Mouse (Mus musculus): ENCODE results near the gene Gpr137. TPM values are rescaled to one million over a fixed set of nuclear protein-coding genes. Genes with fewer than 3 reads are reported as not detected.
A peak's percentile ranks its signal among the peaks of the same experiment; 100 is the strongest.
"Not testable (repeated sequence)": the region's sequence is repeated elsewhere in the genome, so short reads cannot be mapped to it uniquely, and the experiment has no call there.

Gpr137 gene
- polyA plus RNA-seq, 1 experiment from 2014 or later, result 20.4 TPM

GRCm38 (mm10) chr19:6899641-6900040, 42.6 kb downstream of the Gpr137 start:
- no peak overlapping the region for H3K4me2 ChIP-seq (replicated peaks)
- no peaks in the 10 kb centered on the region for H3K9me3 ChIP-seq
- H3K27me3 ChIP-seq (replicated peaks), result no peaks in the 10 kb centered on the region
- WGBS, result 77% methylated on average over 4 of the region's 4 CpGs
- no peak overlapping the region for H3K9ac ChIP-seq
- no peak overlapping the region for H3K4me3 ChIP-seq (replicated peaks)
- ATAC-seq, result no peak
- no peaks in the 10 kb centered on the region for H3K4me1 ChIP-seq (replicated peaks)
- H3K36me3 ChIP-seq, result no peaks in the 10 kb centered on the region
- H3K27ac ChIP-seq, result no peak overlapping the region

GRCm38 (mm10) chr19:6895608-6896305, 46.5 kb downstream of the Gpr137 start:
- not testable (repeated sequence) for H3K27me3 ChIP-seq (replicated peaks); H3K4me3 ChIP-seq (replicated peaks); H3K4me1 ChIP-seq (replicated peaks); H3K9ac ChIP-seq; H3K9me3 ChIP-seq; H3K4me2 ChIP-seq (replicated peaks); H3K27ac ChIP-seq; H3K36me3 ChIP-seq; ATAC-seq
- 85% methylated on average over 18 of the region's 18 CpGs for WGBS

GRCm38 (mm10) chr19:6893731-6894451, 48.4 kb downstream of the Gpr137 start:
- 91% methylated on average over 14 of the region's 14 CpGs for WGBS
- Histone ChIP-seq H3K27ac (no peak overlapping the region), H3K27me3 (replicated peaks) (no peaks in the 10 kb centered on the region), H3K4me1 (replicated peaks) (no peaks in the 10 kb centered on the region), H3K9me3 (no peaks in the 10 kb centered on the region), H3K36me3 (no peaks in the 10 kb centered on the region), H3K9ac (no peak overlapping the region), H3K4me3 (replicated peaks) (no peak overlapping the region), H3K4me2 (replicated peaks) (no peak overlapping the region)
- ATAC-seq, result no peak

GRCm38 (mm10) chr19:6892512-6892911, 49.8 kb downstream of the Gpr137 start:
- H3K9ac ChIP-seq, result no peak overlapping the region
- H3K27ac ChIP-seq, result no peak overlapping the region
- peak overlapping the region; percentile 24; the same call in 1 of the 2 replicates for H3K4me2 ChIP-seq (replicated peaks)
- H3K9me3 ChIP-seq, result no peaks in the 10 kb centered on the region
- H3K4me3 ChIP-seq (replicated peaks), result no peak overlapping the region
- no peaks in the 10 kb centered on the region for H3K36me3 ChIP-seq
- H3K27me3 ChIP-seq (replicated peaks), result no peaks in the 10 kb centered on the region
- H3K4me1 ChIP-seq (replicated peaks), result no peaks in the 10 kb centered on the region
- ATAC-seq, result peak; percentile 61
- WGBS, result 62% methylated on average over 4 of the region's 4 CpGs

Other genes starting within 250 kb of the Gpr137 start
- 20.8 and 21.0 TPM in 2 replicates for gene Rps6ka4, start 101.8 kb downstream of the Gpr137 start, polyA plus RNA-seq (2015; fragmentation: Nextera tagmentation; extraction: Ambion mirVana)
- gene Ccdc88b, start 84.3 kb downstream of the Gpr137 start, polyA plus RNA-seq (2015; fragmentation: Nextera tagmentation; extraction: Ambion mirVana), result 1.4 and 1.5 TPM in 2 replicates
- gene Trmt112, start 32.8 kb downstream of the Gpr137 start, polyA plus RNA-seq (2015; fragmentation: Nextera tagmentation; extraction: Ambion mirVana), result 124 TPM in 2 replicates
- gene Prdx5, start 32.4 kb downstream of the Gpr137 start, polyA plus RNA-seq (2015; fragmentation: Nextera tagmentation; extraction: Ambion mirVana), result 184 and 205 TPM in 2 replicates
- gene Esrra, start 20.7 kb downstream of the Gpr137 start, polyA plus RNA-seq (2015; fragmentation: Nextera tagmentation; extraction: Ambion mirVana), result 32.2 and 37.6 TPM in 2 replicates
- 1.1 and 1.6 TPM in 2 replicates for gene Catsperz, start 17.1 kb downstream of the Gpr137 start, polyA plus RNA-seq (2015; fragmentation: Nextera tagmentation; extraction: Ambion mirVana)
- gene Kcnk4, start 8.0 kb downstream of the Gpr137 start, polyA plus RNA-seq (2015; fragmentation: Nextera tagmentation; extraction: Ambion mirVana), result 0.29 and 0.40 TPM in 2 replicates
- 70.0 and 72.4 TPM in 2 replicates for gene Bad, start 619 bp downstream of the Gpr137 start, polyA plus RNA-seq (2015; fragmentation: Nextera tagmentation; extraction: Ambion mirVana)
- 177 and 188 TPM in 2 replicates for gene Ppp1r14b, start 32.5 kb upstream of the Gpr137 start, polyA plus RNA-seq (2015; fragmentation: Nextera tagmentation; extraction: Ambion mirVana)
- 187 and 198 TPM in 2 replicates for gene Plcb3, start 34.0 kb upstream of the Gpr137 start, polyA plus RNA-seq (2015; fragmentation: Nextera tagmentation; extraction: Ambion mirVana)
- gene Fkbp2, start 38.0 kb upstream of the Gpr137 start, polyA plus RNA-seq (2015; fragmentation: Nextera tagmentation; extraction: Ambion mirVana), result 154 and 170 TPM in 2 replicates
- gene Vegfb, start 45.2 kb upstream of the Gpr137 start, polyA plus RNA-seq (2015; fragmentation: Nextera tagmentation; extraction: Ambion mirVana), result 44.0 and 46.7 TPM in 2 replicates
- 22.7 and 27.5 TPM in 2 replicates for gene Dnajc4, start 50.1 kb upstream of the Gpr137 start, polyA plus RNA-seq (2015; fragmentation: Nextera tagmentation; extraction: Ambion mirVana)
- 20.6 and 23.5 TPM in 2 replicates for gene Nudt22, start 53.6 kb upstream of the Gpr137 start, polyA plus RNA-seq (2015; fragmentation: Nextera tagmentation; extraction: Ambion mirVana)
- 6.9 and 9.0 TPM in 2 replicates for gene Trpt1, start 53.7 kb upstream of the Gpr137 start, polyA plus RNA-seq (2015; fragmentation: Nextera tagmentation; extraction: Ambion mirVana)
- 9.8 and 10.1 TPM in 2 replicates for gene Fermt3, start 77.0 kb upstream of the Gpr137 start, polyA plus RNA-seq (2015; fragmentation: Nextera tagmentation; extraction: Ambion mirVana)
- gene Stip1, start 97.5 kb upstream of the Gpr137 start, polyA plus RNA-seq (2015; fragmentation: Nextera tagmentation; extraction: Ambion mirVana), result 211 and 214 TPM in 2 replicates
- gene Macrod1, start 114.3 kb upstream of the Gpr137 start, polyA plus RNA-seq (2015; fragmentation: Nextera tagmentation; extraction: Ambion mirVana), result 11.8 and 11.9 TPM in 2 replicates
- 1.8 and 2.1 TPM in 2 replicates for gene Flrt1, start 163.2 kb upstream of the Gpr137 start, polyA plus RNA-seq (2015; fragmentation: Nextera tagmentation; extraction: Ambion mirVana)